Mouse (Mus musculus): ENCODE data around the gene Tomm20l.

Tomm20l gene

DNA sequence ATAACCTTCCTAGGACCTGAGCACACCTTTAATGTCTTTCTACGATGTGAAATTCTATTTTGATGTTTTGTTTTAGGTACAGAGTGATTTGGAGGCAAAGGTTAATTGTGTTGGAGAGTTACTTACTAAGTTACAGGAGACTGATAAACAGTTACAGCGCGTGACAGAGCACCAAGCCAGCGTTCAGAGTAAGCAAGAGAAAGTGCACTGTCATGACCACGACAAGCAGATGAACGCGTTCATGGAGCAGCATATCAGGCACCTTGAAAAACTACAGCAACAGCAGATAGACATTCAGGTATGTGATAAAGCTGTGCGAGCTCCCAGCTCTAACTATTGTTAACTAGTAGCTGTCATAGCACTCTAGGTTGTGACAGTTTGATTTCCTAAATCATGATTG is 38.9 kb downstream of the Tomm20l start:
- CTCF ChIA-PET: no interaction called here

DNA sequence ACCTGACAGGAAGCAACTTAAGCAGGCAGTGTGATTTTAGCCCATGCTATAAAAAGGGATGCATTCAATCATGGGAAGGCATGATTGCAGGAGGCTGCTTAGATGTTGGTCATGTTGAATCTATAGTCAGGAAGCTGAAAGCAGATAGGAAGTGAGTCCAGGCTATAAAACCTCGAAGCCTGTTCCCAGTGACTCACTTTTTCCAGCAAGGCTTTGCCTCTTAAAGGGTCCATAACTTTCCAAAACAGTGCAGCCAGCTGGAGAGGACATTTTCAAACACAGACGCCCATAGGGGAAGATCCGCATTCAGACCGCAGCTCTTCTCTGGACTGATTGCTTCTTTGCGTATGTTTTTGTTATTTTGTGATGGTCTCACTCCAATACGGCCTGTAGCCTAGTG is 43.8 kb downstream of the Tomm20l start:
- CTCF ChIA-PET: interaction anchor here (0.7 kb wide), 1 partner anchor 1086 kb away, joined by 4 read pairs; no protein-coding TSS in a partner anchor

DNA sequence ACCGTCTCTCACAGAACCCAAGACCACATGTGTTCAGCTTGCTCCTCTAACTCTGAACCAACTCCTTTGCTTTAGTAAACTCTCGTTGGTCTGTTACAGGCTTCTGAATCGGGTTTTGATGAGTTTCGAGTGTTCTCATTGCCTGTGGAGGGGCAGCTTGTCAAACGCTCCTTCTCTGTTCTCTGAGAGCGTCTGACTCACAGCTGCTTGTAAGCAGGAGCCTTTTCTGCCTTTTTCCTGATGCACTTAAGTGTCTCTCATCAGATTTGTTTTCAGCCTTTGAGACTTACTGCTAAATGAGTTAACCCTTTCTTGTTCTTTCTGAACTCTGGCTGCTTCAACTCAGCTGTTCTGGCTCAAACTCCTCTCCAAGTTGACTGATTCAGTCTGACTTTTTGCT is 46.7 kb downstream of the Tomm20l start:
- CTCF ChIA-PET: interaction anchor here (0.7 kb wide), 1 partner anchor 39 kb away, joined by 3 read pairs; no protein-coding TSS in a partner anchor

DNA sequence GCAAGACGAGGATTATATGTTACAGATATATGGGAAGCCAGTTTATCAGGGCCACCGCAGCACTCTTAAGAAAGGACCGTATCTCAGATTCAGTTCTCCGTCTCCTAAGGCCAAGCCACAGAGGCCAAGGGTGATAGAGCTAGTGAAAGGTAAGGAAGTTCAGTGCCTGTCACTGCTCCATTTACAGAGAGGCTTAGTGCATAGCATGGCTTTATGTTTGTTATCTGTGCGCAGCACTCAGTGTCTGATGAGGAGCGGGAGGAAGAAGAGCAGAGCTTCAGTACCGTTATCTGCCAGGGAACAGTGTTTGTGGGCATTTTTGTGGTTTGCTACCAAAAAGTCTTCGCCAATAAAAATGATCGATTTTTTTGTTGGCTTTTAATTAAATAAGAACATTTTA is 53.2 kb downstream of the Tomm20l start:
- CTCF ChIA-PET: no interaction called here

DNA sequence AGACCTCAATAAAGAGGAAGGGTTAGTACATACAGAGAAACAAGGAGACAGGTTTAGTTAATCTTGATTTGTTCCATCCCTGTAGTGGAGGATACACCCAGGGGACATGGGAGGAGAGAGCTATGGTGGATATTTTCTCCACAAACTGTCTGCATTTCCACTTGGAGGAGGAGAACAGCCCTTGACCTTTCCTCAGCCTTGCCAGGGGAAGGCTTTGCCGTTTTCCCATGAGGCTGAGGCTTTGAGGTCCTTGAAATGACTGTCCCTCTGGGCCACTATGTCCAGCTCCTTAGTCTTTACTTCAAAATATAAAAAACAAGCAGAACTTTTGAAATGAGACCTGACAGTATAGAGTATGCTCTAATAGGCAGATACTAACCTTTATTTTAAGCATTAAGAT is 58.7 kb downstream of the Tomm20l start:
- CTCF ChIA-PET: no interaction called here
